Mouse (Mus musculus): Measurements from ENCODE around the gene Gsg1l. TPM values are rescaled to one million over a fixed set of nuclear protein-coding genes. Genes with fewer than 3 reads are reported as not detected.
A peak's percentile ranks its signal among the peaks of the same experiment; 100 is the strongest.

Gsg1l gene
- polyA plus RNA-seq, 1 experiment from 2014 or later: 7.7 TPM

- H3K4me3 ChIP-seq: no peak overlapping the region
- H3K27me3 ChIP-seq: no peaks in the 10 kb centered on the region
- no peak for ATAC-seq (replicated peaks; ENCODE audit: insufficient number of reproducible peaks, insufficient read depth, low FRiP score, low read depth)
- no peak overlapping the region for H3K27ac ChIP-seq
- no peaks in the 10 kb centered on the region for H3K9me3 ChIP-seq (replicated peaks)
- no peak overlapping the region for H3K9ac ChIP-seq
- no peak overlapping the region for H3K4me2 ChIP-seq
- H3K36me3 ChIP-seq: no peaks in the 10 kb centered on the region
- WGBS: 73% methylated on average over 5 of the region's 5 CpGs
- peaks cover 10% of the 10 kb centered on the region; the same call in 1 of the 2 replicates for H3K4me1 ChIP-seq (replicated peaks)
Measured at GRCm38 (mm10) chr7:126001683-126002082, 80.5 kb downstream of the Gsg1l start.

- Histone ChIP-seq H3K36me3 (no peaks in the 10 kb centered on the region), H3K27ac (no peak overlapping the region), H3K9ac (no peak overlapping the region), H3K4me2 (no peak overlapping the region), H3K27me3 (no peaks in the 10 kb centered on the region), H3K4me1 (replicated peaks) (peaks cover 10% of the 10 kb centered on the region; the same call in 1 of the 2 replicates), H3K9me3 (replicated peaks) (no peaks in the 10 kb centered on the region), H3K4me3 (no peak overlapping the region)
- WGBS: 87% methylated on average over 3 of the region's 3 CpGs
- no peak for ATAC-seq (replicated peaks; ENCODE audit: insufficient number of reproducible peaks, insufficient read depth, low FRiP score, low read depth)
Measured at GRCm38 (mm10) chr7:125999921-126000320, 82.3 kb downstream of the Gsg1l start.

GRCm38 (mm10) chr7:125996151-125996550 lies 86.1 kb downstream of the Gsg1l start:
- Histone ChIP-seq H3K4me3 (no peak overlapping the region), H3K36me3 (no peaks in the 10 kb centered on the region), H3K9me3 (replicated peaks) (no peaks in the 10 kb centered on the region), H3K27ac (no peak overlapping the region), H3K27me3 (no peaks in the 10 kb centered on the region), H3K9ac (no peak overlapping the region), H3K4me1 (replicated peaks) (no peaks in the 10 kb centered on the region), H3K4me2 (no peak overlapping the region)
- 93% methylated on average over 1 of the region's 1 CpGs for WGBS
- ATAC-seq (replicated peaks; ENCODE audit: insufficient number of reproducible peaks, insufficient read depth, low FRiP score, low read depth): no peak; the same call in 1 of the 2 replicates

- H3K27me3 ChIP-seq: no peaks in the 10 kb centered on the region
- no peaks in the 10 kb centered on the region for H3K36me3 ChIP-seq
- no peak for ATAC-seq (replicated peaks; ENCODE audit: insufficient number of reproducible peaks, insufficient read depth, low FRiP score, low read depth)
- H3K9ac ChIP-seq: no peak overlapping the region
- H3K9me3 ChIP-seq (replicated peaks): no peaks in the 10 kb centered on the region
- H3K4me1 ChIP-seq (replicated peaks): peaks cover 19% of the 10 kb centered on the region
- no peak overlapping the region for H3K27ac ChIP-seq
- WGBS: 68% methylated on average over 6 of the region's 6 CpGs
- H3K4me2 ChIP-seq: no peak overlapping the region
- no peak overlapping the region for H3K4me3 ChIP-seq
Measured at GRCm38 (mm10) chr7:125992356-125992891, 89.8 kb downstream of the Gsg1l start.

GRCm38 (mm10) chr7:125991846-125992245 lies 90.4 kb downstream of the Gsg1l start:
- ATAC-seq (replicated peaks; ENCODE audit: insufficient number of reproducible peaks, insufficient read depth, low FRiP score, low read depth): no peak
- Histone ChIP-seq H3K9ac (no peak overlapping the region), H3K4me2 (no peak overlapping the region), H3K4me1 (replicated peaks) (peaks cover 25% of the 10 kb centered on the region), H3K9me3 (replicated peaks) (no peaks in the 10 kb centered on the region), H3K27ac (no peak overlapping the region), H3K4me3 (no peak overlapping the region), H3K27me3 (no peaks in the 10 kb centered on the region), H3K36me3 (no peaks in the 10 kb centered on the region)
- WGBS: 33% methylated on average over 2 of the region's 2 CpGs

- Histone ChIP-seq H3K27ac (no peak overlapping the region), H3K4me1 (replicated peaks) (peaks cover 32% of the 10 kb centered on the region), H3K9me3 (replicated peaks) (no peaks in the 10 kb centered on the region), H3K4me2 (no peak overlapping the region), H3K36me3 (no peaks in the 10 kb centered on the region), H3K27me3 (no peaks in the 10 kb centered on the region), H3K9ac (no peak overlapping the region), H3K4me3 (no peak overlapping the region)
- ATAC-seq (replicated peaks; ENCODE audit: insufficient number of reproducible peaks, insufficient read depth, low FRiP score, low read depth): no peak
- 77% methylated on average over 7 of the region's 7 CpGs for WGBS
Measured at GRCm38 (mm10) chr7:125989969-125990368, 92.2 kb downstream of the Gsg1l start.

GRCm38 (mm10) chr7:125989489-125989888 lies 92.7 kb downstream of the Gsg1l start:
- H3K36me3 ChIP-seq: no peaks in the 10 kb centered on the region
- no peaks in the 10 kb centered on the region for H3K9me3 ChIP-seq (replicated peaks)
- H3K27ac ChIP-seq: no peak overlapping the region
- no peak overlapping the region for H3K9ac ChIP-seq
- no peak overlapping the region for H3K4me2 ChIP-seq
- H3K4me3 ChIP-seq: no peak overlapping the region
- 49% methylated on average over 4 of the region's 4 CpGs for WGBS
- no peaks in the 10 kb centered on the region for H3K27me3 ChIP-seq
- no peak for ATAC-seq (replicated peaks; ENCODE audit: insufficient number of reproducible peaks, insufficient read depth, low FRiP score, low read depth)
- H3K4me1 ChIP-seq (replicated peaks): peaks cover 32% of the 10 kb centered on the region

GRCm38 (mm10) chr7:125988326-125988725 lies 93.9 kb downstream of the Gsg1l start:
- Histone ChIP-seq H3K36me3 (no peaks in the 10 kb centered on the region), H3K27me3 (no peaks in the 10 kb centered on the region), H3K9me3 (replicated peaks) (no peaks in the 10 kb centered on the region), H3K9ac (no peak overlapping the region), H3K4me1 (replicated peaks) (peaks cover 32% of the 10 kb centered on the region), H3K4me3 (no peak overlapping the region), H3K27ac (0 out of 2 replicates have a peak overlapping the region, but pooled peaks have one; percentile 46), H3K4me2 (no peak overlapping the region)
- no peak for ATAC-seq (replicated peaks; ENCODE audit: insufficient number of reproducible peaks, insufficient read depth, low FRiP score, low read depth)
- WGBS: 84% methylated on average over 3 of the region's 3 CpGs

- Histone ChIP-seq H3K27ac (peak overlapping the region; percentile 46), H3K36me3 (no peaks in the 10 kb centered on the region), H3K4me1 (replicated peaks) (peaks cover 32% of the 10 kb centered on the region), H3K9ac (no peak overlapping the region), H3K27me3 (no peaks in the 10 kb centered on the region), H3K4me2 (no peak overlapping the region), H3K4me3 (no peak overlapping the region), H3K9me3 (replicated peaks) (no peaks in the 10 kb centered on the region)
- WGBS: 51% methylated on average over 3 of the region's 3 CpGs
- peak; percentile 41; the same call in 1 of the 2 replicates for ATAC-seq (replicated peaks; ENCODE audit: insufficient number of reproducible peaks, insufficient read depth, low FRiP score, low read depth)
Measured at GRCm38 (mm10) chr7:125987117-125987516, 95.1 kb downstream of the Gsg1l start.

- H3K4me2 ChIP-seq: no peak overlapping the region
- H3K4me3 ChIP-seq: no peak overlapping the region
- H3K9me3 ChIP-seq (replicated peaks): no peaks in the 10 kb centered on the region
- 66% methylated on average over 10 of the region's 10 CpGs for WGBS
- H3K27ac ChIP-seq: no peak overlapping the region
- no peaks in the 10 kb centered on the region for H3K36me3 ChIP-seq
- H3K9ac ChIP-seq: no peak overlapping the region
- H3K27me3 ChIP-seq: no peaks in the 10 kb centered on the region
- ATAC-seq (replicated peaks; ENCODE audit: insufficient number of reproducible peaks, insufficient read depth, low FRiP score, low read depth): no peak
- peaks cover 32% of the 10 kb centered on the region for H3K4me1 ChIP-seq (replicated peaks)
Measured at GRCm38 (mm10) chr7:125985565-125985964, 96.6 kb downstream of the Gsg1l start.

GRCm38 (mm10) chr7:125983902-125984841 lies 98.0 kb downstream of the Gsg1l start:
- Histone ChIP-seq H3K36me3 (no peaks in the 10 kb centered on the region), H3K9me3 (replicated peaks) (no peaks in the 10 kb centered on the region), H3K27ac (no peak overlapping the region), H3K4me3 (no peak overlapping the region), H3K27me3 (no peaks in the 10 kb centered on the region), H3K9ac (no peak overlapping the region), H3K4me1 (replicated peaks) (peaks cover 24% of the 10 kb centered on the region), H3K4me2 (no peak overlapping the region)
- WGBS: 38% methylated on average over 12 of the region's 12 CpGs
- ATAC-seq (replicated peaks; ENCODE audit: insufficient number of reproducible peaks, insufficient read depth, low FRiP score, low read depth): no peak

All from heart, embryonic 15.5 days (tissue).